Mouse (Mus musculus) small intestine, adult 2 months (tissue): ENCODE data around the gene Col27a1.

Experiments
- CTCF ChIP-seq: fragments of 200-500 bp; IDR thresholded peaks from 2 replicates; pipeline ENCODE4 v1.5.1; 2012; ENCODE audit warnings: low read depth, mild to moderate bottlenecking, control low read depth, inconsistent platforms, low read length, moderate library complexity, mixed read lengths; ENCODE audit not compliant: insufficient replicate concordance, insufficient read length; ENCODE audit errors: extremely low read depth
- POLR2A ChIP-seq: fragments of 200-500 bp; IDR thresholded peaks from 2 replicates; pipeline ENCODE4 v1.6.1; 2012; ENCODE audit warnings: low read depth, mild to moderate bottlenecking, control low read depth, inconsistent platforms, low read length, moderate library complexity

DNA sequence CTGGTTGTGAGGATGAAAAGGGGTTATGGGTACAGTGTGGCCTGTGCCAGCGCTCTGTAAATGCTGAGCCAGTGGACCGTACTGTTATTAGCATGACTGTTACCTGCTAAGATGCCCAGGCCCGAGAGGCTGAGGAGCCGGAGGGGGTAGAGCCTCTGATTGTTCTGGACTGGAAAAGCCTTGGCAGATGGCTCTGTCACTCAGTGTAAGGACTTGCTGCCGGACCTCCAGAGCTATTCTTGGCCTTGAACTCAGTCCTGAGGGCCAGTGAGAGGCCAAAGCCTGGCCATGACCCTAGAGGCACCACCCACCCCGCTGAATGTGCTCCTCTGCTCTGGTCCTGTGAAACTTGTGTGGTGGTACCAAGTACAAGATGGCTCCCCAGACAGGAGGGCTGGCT is 52.5 kb downstream of the Col27a1 start:
- TF ChIP-seq CTCF (no peak), POLR2A (no peak)
